ENCODE assay signal across 8 mouse cellular contexts in genomic region chr1:59484791-59485785, GRCm38 (mm10). TPM values are rescaled to one million over a fixed set of nuclear protein-coding genes. Genes with fewer than 3 reads are reported as not detected.
DNase-seq lines count a peak whose midpoint lies in the region; ATAC-seq and TF ChIP-seq lines count a peak whose summit lies in the region.

No protein-coding gene starts in this region.

- H3K36me3 ChIP-seq in lung, embryonic 14.5 days (ENCODE audit: insufficient read depth): peaks cover 45% of the 10 kb centered on the region
- H3K36me3 ChIP-seq in hindbrain, embryonic 12.5 days: no peaks in the 10 kb centered on the region
- H3K36me3 ChIP-seq in liver, postnatal 0 days (replicated peaks; ENCODE audit: insufficient read depth, low read length): no peaks in the 10 kb centered on the region
- no peaks in the 10 kb centered on the region for H3K36me3 ChIP-seq in stomach, embryonic 15.5 days

- no peak for TF ChIP-seq CTCF in lung, embryonic 14.5 days (IDR thresholded peaks at IDR 0.05; ENCODE audit: low read depth)
- TF ChIP-seq CTCF in liver, postnatal 0 days (IDR thresholded peaks at IDR 0.05; ENCODE audit: low read depth): no peak

- TF ChIP-seq EP300 in liver, postnatal 0 days (IDR thresholded peaks at IDR 0.05; ENCODE audit: low read depth): no peak

- H3K9me3 ChIP-seq in lung, embryonic 14.5 days (ENCODE audit: low read depth, low read length): no peaks in the 10 kb centered on the region
- no peaks in the 10 kb centered on the region for H3K9me3 ChIP-seq in hindbrain, embryonic 12.5 days (replicated peaks)
- H3K9me3 ChIP-seq in liver, postnatal 0 days (ENCODE audit: low read length): no peaks in the 10 kb centered on the region
- H3K9me3 ChIP-seq in stomach, embryonic 15.5 days: no peaks in the 10 kb centered on the region

- peak overlapping the region; percentile 93 for H3K4me2 ChIP-seq in lung, embryonic 14.5 days
- H3K4me2 ChIP-seq in hindbrain, embryonic 12.5 days (replicated peaks): peak overlapping the region; percentile 98
- H3K4me2 ChIP-seq in liver, postnatal 0 days (ENCODE audit: low read depth, low read length): peak overlapping the region; percentile 100
- H3K4me2 ChIP-seq in stomach, embryonic 15.5 days: peak overlapping the region; percentile 98

- 4% methylated on average over 16 of the region's 16 CpGs for WGBS in lung, embryonic 14.5 days
- 2% methylated on average over 16 of the region's 16 CpGs for WGBS in hindbrain, embryonic 12.5 days
- 40% methylated on average over 16 of the region's 16 CpGs for WGBS in liver, postnatal 0 days (ENCODE audit: insufficient replicate concordance)
- 12% methylated on average over 16 of the region's 16 CpGs for WGBS in stomach, embryonic 15.5 days

- H3K27me3 ChIP-seq in lung, embryonic 14.5 days (ENCODE audit: insufficient read depth, low read length): no peaks in the 10 kb centered on the region
- no peaks in the 10 kb centered on the region; the same call in 1 of the 2 replicates for H3K27me3 ChIP-seq in hindbrain, embryonic 12.5 days
- H3K27me3 ChIP-seq in liver, postnatal 0 days (ENCODE audit: insufficient read depth, low read length): no peaks in the 10 kb centered on the region; the same call in 1 of the 2 replicates
- no peaks in the 10 kb centered on the region for H3K27me3 ChIP-seq in stomach, embryonic 15.5 days (replicated peaks)

- no peak for ATAC-seq in lung, embryonic 14.5 days (ENCODE audit: insufficient read depth)
- no peak for ATAC-seq in hindbrain, embryonic 12.5 days (ENCODE audit: low FRiP score)
- no peak for ATAC-seq in liver, postnatal 0 days
- ATAC-seq in stomach, embryonic 15.5 days (ENCODE audit: insufficient read depth, low FRiP score, low read depth): no peak

- peaks cover 31% of the 10 kb centered on the region for H3K4me1 ChIP-seq in lung, embryonic 14.5 days (ENCODE audit: insufficient read depth)
- H3K4me1 ChIP-seq in hindbrain, embryonic 12.5 days: peaks cover 49% of the 10 kb centered on the region
- peaks cover 44% of the 10 kb centered on the region for H3K4me1 ChIP-seq in liver, postnatal 0 days (ENCODE audit: insufficient read depth)
- H3K4me1 ChIP-seq in stomach, embryonic 15.5 days: peaks cover 55% of the 10 kb centered on the region

- DNase-seq in lung, embryonic 14.5 days: peak; percentile 67
- no peak for DNase-seq in lung, adult 18-20 months
- DNase-seq in cerebellum, postnatal 10 days: peak; percentile 77 to 86
- DNase-seq in liver, postnatal 0 days: no peak
- DNase-seq in thymus, postnatal 4 days: no peak
- no peak for DNase-seq in layer of hippocampus, adult 11-12 months (ENCODE audit: low spot score)

- H3K4me3 ChIP-seq in lung, embryonic 14.5 days (ENCODE audit: low read depth, low read length): peak overlapping the region; percentile 85
- peak overlapping the region; percentile 79 for H3K4me3 ChIP-seq in hindbrain, embryonic 12.5 days
- H3K4me3 ChIP-seq in liver, postnatal 0 days (ENCODE audit: low read depth, low read length): peak overlapping the region; percentile 69
- peak overlapping the region; percentile 77 for H3K4me3 ChIP-seq in stomach, embryonic 15.5 days (replicated peaks)

- H3K27ac ChIP-seq in lung, embryonic 14.5 days (ENCODE audit: low read depth): peak overlapping the region; percentile 99
- peak overlapping the region; percentile 84 for H3K27ac ChIP-seq in hindbrain, embryonic 12.5 days
- H3K27ac ChIP-seq in liver, postnatal 0 days (ENCODE audit: low read depth): 0 out of 2 replicates have a peak overlapping the region, but pooled peaks have one; percentile 18
- peak overlapping the region; percentile 27 for H3K27ac ChIP-seq in stomach, embryonic 15.5 days

- peak overlapping the region; percentile 94 for H3K9ac ChIP-seq in lung, embryonic 14.5 days
- H3K9ac ChIP-seq in hindbrain, embryonic 12.5 days: peak overlapping the region; percentile 87
- no peak overlapping the region for H3K9ac ChIP-seq in liver, postnatal 0 days (replicated peaks)
- peak overlapping the region; percentile 29 for H3K9ac ChIP-seq in stomach, embryonic 15.5 days

RNA-seq across cellular contexts. Expression of gene Fzd7, which starts 2.9 kb away (rescaled TPM):
- 21.7 and 22.7 TPM in 2 replicates for polyA plus RNA-seq in lung, embryonic 14.5 days (2014; fragmentation: Nextera tagmentation; extraction: Ambion mirVana)
- 19.0 and 19.4 TPM in 2 replicates for polyA plus RNA-seq in hindbrain, embryonic 12.5 days (2016; fragmentation: Nextera tagmentation; extraction: Ambion mirVana)
- 0.76 and 0.99 TPM in 2 replicates for polyA plus RNA-seq in liver, postnatal 0 days (2015; fragmentation: Nextera tagmentation; extraction: Ambion mirVana)
- 7.7 and 9.6 TPM in 2 replicates for polyA plus RNA-seq in stomach, embryonic 15.5 days (2015; fragmentation: Nextera tagmentation; extraction: Ambion mirVana)

RNA-seq across cellular contexts. Expression of gene Gm973, which starts 31.0 kb away (rescaled TPM):
- 0.41 TPM in 1 of 2 replicates, not detected in the other for polyA plus RNA-seq in lung, embryonic 14.5 days (2014; fragmentation: Nextera tagmentation; extraction: Ambion mirVana)
- polyA plus RNA-seq in hindbrain, embryonic 12.5 days (2016; fragmentation: Nextera tagmentation; extraction: Ambion mirVana): 6.0 and 9.4 TPM in 2 replicates
- not detected in 2 replicates for polyA plus RNA-seq in liver, postnatal 0 days (2015; fragmentation: Nextera tagmentation; extraction: Ambion mirVana)
- polyA plus RNA-seq in stomach, embryonic 15.5 days (2015; fragmentation: Nextera tagmentation; extraction: Ambion mirVana): 0.39 and 0.55 TPM in 2 replicates

Comparison
In these comparisons a context has a peak if more than half of its experiments do, and no peak if none do; other contexts are left out.
1. DNase-seq: peak in lung, embryonic 14.5 days (single experiment) and cerebellum, postnatal 10 days (2 of 2); none in lung, adult 18-20 months (0 of 2), liver, postnatal 0 days (single experiment), thymus, postnatal 4 days (single experiment) and layer of hippocampus, adult 11-12 months (single experiment).
2. H3K27ac ChIP-seq: peak in every context shown above with its lines; median percentile 99 in lung, embryonic 14.5 days; 84 in hindbrain, embryonic 12.5 days; 27 in stomach, embryonic 15.5 days; 18 in liver, postnatal 0 days.
3. Peak in every context shown above with its lines, with median percentiles within 50 percentile points of each other: H3K4me2 ChIP-seq and H3K4me3 ChIP-seq.